Mouse (Mus musculus): ENCODE measurements at regions not wholly inside any gene's neighbourhood (a gene's known extent, or its start where the extent isn't known, plus 50 kb on each side); places are given as distances from the start of the nearest gene placed in this dataset.

DNA sequence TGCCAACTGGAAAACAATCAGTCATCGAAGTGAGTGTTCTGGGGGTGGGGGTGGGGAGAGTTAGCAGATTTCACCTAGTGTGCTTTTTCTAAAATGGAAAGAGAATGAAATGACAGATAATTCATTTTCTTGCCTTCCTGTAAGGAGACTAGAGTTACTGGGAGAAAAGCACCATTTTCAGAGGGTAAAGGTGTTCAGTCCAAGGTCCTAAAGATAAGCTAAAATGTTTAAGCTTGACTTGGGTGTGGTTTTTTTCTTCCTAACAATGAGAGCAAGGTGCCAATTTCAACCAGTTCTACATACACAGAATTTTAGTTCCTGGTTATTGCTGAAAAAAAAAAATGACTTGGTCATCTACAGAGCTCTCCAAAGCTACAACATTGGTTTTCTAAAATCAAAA lies 135.1 kb downstream of the Naa11 start:
- TF ChIP-seq CTCF (IDR thresholded peaks at IDR 0.05; ENCODE audit: control insufficient read depth, insufficient read depth, insufficient replicate concordance, low read depth, low read length) (no peak), POLR2A (IDR thresholded peaks at IDR 0.05; ENCODE audit: control insufficient read depth, low read depth, low read length) (no peak)

Measured in testis, adult 2 months (tissue).